Comparison of ENCODE assay signal across 8 mouse cellular contexts in genomic region chr4:155760613-155761355, GRCm38 (mm10). TPM values are rescaled to one million over a fixed set of nuclear protein-coding genes. Genes with fewer than 3 reads are reported as not detected.
DNase-seq lines count a peak whose midpoint lies in the region; ATAC-seq and TF ChIP-seq lines count a peak whose summit lies in the region.

Gene Atad3a (minus strand): TSS chr4:155761093.

- H3K27ac ChIP-seq in hindbrain, embryonic 10.5 days: peak within 1 kb of the TSS; percentile 86
- H3K27ac ChIP-seq in lung, postnatal 0 days (ENCODE audit: low read length): peak within 1 kb of the TSS; percentile 27; the same call in 1 of the 2 replicates

- H3K36me3 ChIP-seq in hindbrain, embryonic 10.5 days: peaks cover 26% of the 10 kb centered on the region
- peaks cover 5% of the 10 kb centered on the region; the same call in 1 of the 2 replicates for H3K36me3 ChIP-seq in lung, postnatal 0 days (ENCODE audit: insufficient read depth, low read length)

- peaks cover 40% of the 10 kb centered on the region for H3K4me1 ChIP-seq in hindbrain, embryonic 10.5 days (replicated peaks)
- peaks cover 10% of the 10 kb centered on the region for H3K4me1 ChIP-seq in lung, postnatal 0 days (ENCODE audit: insufficient read depth, low read depth, low read length)

- ATAC-seq in frontal cortex, adult (ENCODE audit: low TSS enrichment): peak; percentile 93
- peak; percentile 99 for ATAC-seq in lung, postnatal 0 days

- peak within 1 kb of the TSS; percentile 64 for H3K9ac ChIP-seq in lung, postnatal 0 days (replicated peaks; ENCODE audit: low read depth)

- under 1% methylated on average over 68 of the region's 68 CpGs for WGBS in hindbrain, embryonic 10.5 days
- WGBS in lung, postnatal 0 days: under 1% methylated on average over 68 of the region's 68 CpGs

- peak; percentile 98 for DNase-seq in MN1 (ENCODE audit: low spot score)
- DNase-seq in cerebellum, adult 9-10 months: peak; percentile 96
- DNase-seq in hindbrain, embryonic 10.5 days (ENCODE audit: low spot score): peak; percentile 97
- peak; percentile 96 for DNase-seq in layer of hippocampus, adult 9-11 months
- peak; percentile 98 for DNase-seq in lung, postnatal 0 days (ENCODE audit: low spot score)
- peak; percentile 96 for DNase-seq in ovary, postnatal 14 days (ENCODE audit: low spot score)
- peak; percentile 96 for DNase-seq in thymus, postnatal 14 days

- TF ChIP-seq CTCF in lung, postnatal 0 days (IDR thresholded peaks at IDR 0.05): no peak

- no peaks in the 10 kb centered on the region for H3K27me3 ChIP-seq in hindbrain, embryonic 10.5 days (ENCODE audit: insufficient read depth, poor library complexity, severe bottlenecking)
- H3K27me3 ChIP-seq in lung, postnatal 0 days (replicated peaks; ENCODE audit: insufficient read depth, low read length): no peaks in the 10 kb centered on the region

- no peaks in the 10 kb centered on the region for H3K9me3 ChIP-seq in hindbrain, embryonic 10.5 days
- no peaks in the 10 kb centered on the region for H3K9me3 ChIP-seq in lung, postnatal 0 days (ENCODE audit: low read length)

- H3K4me2 ChIP-seq in lung, postnatal 0 days (replicated peaks; ENCODE audit: low read depth, low read length): peak within 1 kb of the TSS; percentile 94

- H3K4me3 ChIP-seq in hindbrain, embryonic 10.5 days: peak within 1 kb of the TSS; percentile 91
- H3K4me3 ChIP-seq in lung, postnatal 0 days (ENCODE audit: low read depth, low read length): peak within 1 kb of the TSS; percentile 67

- TF ChIP-seq EP300 in lung, postnatal 0 days (IDR thresholded peaks at IDR 0.05): no peak

RNA-seq across cellular contexts. Expression of gene Atad3a, which starts in this region (rescaled TPM):
- polyA plus RNA-seq in hindbrain, embryonic 10.5 days (2016; fragmentation: Nextera tagmentation; extraction: Ambion mirVana): 110 and 124 TPM in 2 replicates
- 26.1 and 28.5 TPM in 2 replicates for polyA plus RNA-seq in lung, postnatal 0 days (2015; fragmentation: Nextera tagmentation; extraction: Ambion mirVana)

Comparison
In these comparisons a context has a peak if more than half of its experiments do, and no peak if none do; other contexts are left out.
1. Peak in every context shown above with its lines: DNase-seq, ATAC-seq, H3K4me3 ChIP-seq and H3K27ac ChIP-seq.